Mouse (Mus musculus) brain, embryonic 14.5 days (tissue): ENCODE measurements around the gene 2010111I01Rik.

ENCODE experiments used
- CTCF ChIP-seq: fragments of 200-500 bp; IDR thresholded peaks from 2 replicates; pipeline ENCODE4 v1.5.1; 2012; ENCODE audit warnings: inconsistent platforms, mild to moderate bottlenecking, moderate library complexity, borderline replicate concordance; ENCODE audit not compliant: insufficient read depth, insufficient read length; ENCODE audit errors: extremely low read depth
- POLR2A ChIP-seq: fragments of 200-500 bp; IDR thresholded peaks from 2 replicates; pipeline ENCODE4 v1.6.1; 2012; ENCODE audit warnings: mild to moderate bottlenecking, inconsistent platforms, borderline replicate concordance; ENCODE audit not compliant: poor library complexity, insufficient read depth, insufficient read length, severe bottlenecking; ENCODE audit errors: extremely low read depth

- no peak for TF ChIP-seq CTCF
- no peak for TF ChIP-seq POLR2A
These were observed 241.7 kb downstream of the 2010111I01Rik start for GRCm38 (mm10) chr13:63206396-63206795.
